Mouse (Mus musculus) kidney, adult 2 months (tissue): ENCODE measurements around the gene Maats1.

ENCODE experiments used
- CTCF ChIP-seq: fragments of 200-500 bp; conservative IDR thresholded peaks from 2 replicates; pipeline ENCODE4 v1.5.1; 2011; ENCODE audit warnings: low read depth, mild to moderate bottlenecking, control low read depth, low read length, moderate library complexity, mixed read lengths; ENCODE audit not compliant: insufficient read depth, insufficient read length
- POLR2A ChIP-seq: fragments of 200-500 bp; IDR thresholded peaks from one replicate; pipeline ENCODE4 v1.6.1; 2011; ENCODE audit warnings: low read depth, low read length, control low read depth

DNA sequence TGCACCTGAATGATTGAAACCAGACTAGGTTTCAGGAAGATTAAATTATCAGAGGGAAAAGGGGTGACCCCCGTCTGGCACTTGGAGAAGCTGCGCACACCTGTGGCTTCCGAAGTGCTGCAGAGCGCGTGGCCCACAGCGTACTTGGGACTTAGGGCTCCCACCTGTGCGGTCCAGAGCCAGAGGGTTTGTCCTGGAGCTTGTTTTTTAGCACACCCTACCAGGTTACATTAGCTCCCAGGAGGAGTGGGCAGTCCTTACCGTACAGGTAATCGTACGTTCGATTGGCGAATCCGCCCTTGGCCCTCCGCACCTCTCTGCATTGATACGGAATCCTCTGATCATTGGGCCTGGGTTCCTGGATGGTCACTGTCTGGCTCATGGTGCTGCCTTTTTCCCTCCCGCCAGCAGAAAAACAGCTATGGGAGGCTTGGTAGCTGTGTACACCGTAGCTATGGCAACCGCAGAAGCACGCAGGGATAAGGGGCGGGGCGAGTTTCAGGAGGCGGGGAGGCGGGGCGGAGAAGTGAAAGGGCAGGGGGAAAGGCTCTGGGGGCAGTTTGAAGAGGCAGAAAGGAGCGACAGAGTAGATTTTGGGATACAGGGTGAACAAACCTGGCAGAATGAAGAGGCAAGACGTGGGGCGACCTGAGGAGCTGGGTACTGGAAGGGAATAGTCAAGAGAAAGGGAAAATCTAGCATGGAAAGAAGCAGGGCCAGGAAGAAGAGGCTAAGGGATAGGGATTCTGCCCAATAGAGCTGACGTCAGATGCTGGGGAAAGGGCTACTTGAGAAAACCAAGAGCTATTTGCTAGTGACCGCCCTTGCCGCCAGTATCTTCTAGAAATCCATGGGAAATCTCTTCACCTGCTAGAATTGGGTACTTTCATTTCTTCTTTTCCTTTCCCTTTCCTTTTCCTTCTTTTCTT lies at the start of gene Maats1:
- TF ChIP-seq CTCF (no peak), POLR2A (no peak)
